Mouse (Mus musculus) frontal cortex, postnatal 10 days (tissue): ENCODE data around the gene Gm26620.

Source experiments
- DNase-seq, 2 experiments: peaks; one replicate each; pipeline ENCODE4 v3.0.0; 2022; ENCODE audit warnings: low spot score in 2 of 2, mixed read lengths in 1 of 2

Gm26620 gene

GRCm38 (mm10) chr1:170868905-170869283 is 16.0 kb upstream of the Gm26620 start:
- no peak for DNase-seq

DNA sequence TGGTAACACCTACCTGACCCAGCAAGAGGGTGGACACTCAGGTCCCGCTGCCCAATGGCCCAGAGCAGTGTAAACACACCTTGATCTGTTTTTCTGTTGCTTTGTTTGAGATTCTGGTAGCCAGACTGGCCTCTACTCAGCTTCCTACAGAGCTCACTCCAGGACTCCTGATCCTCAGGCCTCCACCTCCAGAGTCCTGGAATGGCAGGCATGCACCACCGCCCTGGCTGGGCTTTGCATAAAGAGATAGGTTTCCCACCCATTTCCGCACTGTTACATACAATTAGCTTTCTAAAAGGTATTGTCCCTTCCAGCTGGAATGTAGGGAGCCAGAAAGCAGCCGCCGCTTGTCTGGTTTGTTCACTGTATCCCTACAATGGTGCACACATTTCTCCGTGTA is 13.5 kb upstream of the Gm26620 start:
- no peak for DNase-seq

GRCm38 (mm10) chr1:170871961-170872360 is 12.9 kb upstream of the Gm26620 start:
- DNase-seq, result no peak

DNA sequence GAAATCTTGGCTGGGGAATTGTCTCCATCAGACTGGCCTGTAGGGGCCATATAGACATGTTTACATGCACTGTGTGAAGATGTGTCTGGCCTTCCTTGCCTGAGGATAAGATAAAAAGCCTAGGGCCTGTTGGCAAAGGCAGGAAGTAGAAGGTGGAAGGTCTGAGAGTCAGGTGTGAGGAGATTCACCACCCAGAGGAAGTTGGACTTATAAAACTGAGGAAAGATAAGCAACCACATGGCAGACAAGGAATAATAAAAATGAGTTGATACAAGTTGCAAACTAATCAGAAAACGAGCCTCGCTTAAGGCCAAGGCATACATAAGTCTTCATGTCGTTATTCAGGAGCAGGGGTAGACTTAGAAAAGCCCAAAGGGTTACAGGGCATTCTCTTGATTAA is 9.2 kb upstream of the Gm26620 start:
- DNase-seq, result no peak

GRCm38 (mm10) chr1:170876906-170877305 is 8.0 kb upstream of the Gm26620 start:
- no peak for DNase-seq

DNA sequence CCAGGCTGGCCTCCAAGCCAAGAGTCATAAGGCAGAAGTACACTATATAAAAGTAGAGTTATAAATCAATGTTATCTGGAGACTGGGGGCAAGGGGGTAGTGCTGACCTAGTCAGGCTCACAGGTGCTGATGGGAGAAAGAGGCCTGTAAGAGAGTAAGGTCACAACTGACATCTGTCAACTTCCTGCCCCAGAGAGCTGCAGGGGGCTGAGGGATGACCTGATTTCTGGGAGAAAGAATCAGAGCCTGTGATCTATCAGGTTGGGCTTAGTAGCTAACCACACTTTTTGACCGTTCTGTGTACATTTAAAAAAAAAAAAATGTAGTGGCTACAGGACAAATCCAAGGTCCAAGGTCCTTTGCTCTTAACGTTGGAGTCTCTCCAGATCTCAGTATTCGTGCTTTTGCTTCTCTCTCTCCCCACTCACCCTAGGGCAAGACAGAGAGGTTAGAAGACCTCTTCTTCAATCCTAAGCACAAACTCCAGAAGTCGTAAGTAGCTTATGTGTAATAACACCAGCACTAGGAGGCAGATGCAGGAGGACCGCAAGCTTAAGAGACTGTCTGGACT is 1.9 kb upstream of the Gm26620 start:
- DNase-seq, result no peak

DNA sequence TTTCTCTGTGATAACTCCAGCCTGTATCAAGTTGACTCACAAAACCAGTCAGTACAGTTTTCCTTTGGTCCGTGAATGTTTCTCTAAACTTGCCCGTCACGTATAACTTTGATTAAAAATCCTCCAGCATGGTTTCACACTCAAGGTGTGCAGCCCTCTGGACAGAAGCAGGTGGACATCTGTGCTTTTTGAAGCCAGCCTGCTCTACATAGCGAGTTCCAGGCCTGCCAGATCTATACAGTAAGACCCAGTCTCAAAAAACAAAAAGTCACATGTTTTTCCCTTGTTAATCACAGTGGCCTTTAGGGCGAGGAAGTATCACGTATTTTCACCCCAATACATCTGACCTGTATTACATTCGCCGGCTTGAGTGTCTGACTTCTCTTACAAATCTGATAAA is 475 bp upstream of the Gm26620 start:
- no peak for DNase-seq

GRCm38 (mm10) chr1:170886044-170886458 is 1.2 kb downstream of the Gm26620 start:
- no peak for DNase-seq

GRCm38 (mm10) chr1:170889310-170889709 is 4.4 kb downstream of the Gm26620 start:
- DNase-seq, result no peak

GRCm38 (mm10) chr1:170891646-170892045 is 6.8 kb downstream of the Gm26620 start:
- no peak for DNase-seq

GRCm38 (mm10) chr1:170892279-170892678 is 7.4 kb downstream of the Gm26620 start:
- DNase-seq, result no peak

DNA sequence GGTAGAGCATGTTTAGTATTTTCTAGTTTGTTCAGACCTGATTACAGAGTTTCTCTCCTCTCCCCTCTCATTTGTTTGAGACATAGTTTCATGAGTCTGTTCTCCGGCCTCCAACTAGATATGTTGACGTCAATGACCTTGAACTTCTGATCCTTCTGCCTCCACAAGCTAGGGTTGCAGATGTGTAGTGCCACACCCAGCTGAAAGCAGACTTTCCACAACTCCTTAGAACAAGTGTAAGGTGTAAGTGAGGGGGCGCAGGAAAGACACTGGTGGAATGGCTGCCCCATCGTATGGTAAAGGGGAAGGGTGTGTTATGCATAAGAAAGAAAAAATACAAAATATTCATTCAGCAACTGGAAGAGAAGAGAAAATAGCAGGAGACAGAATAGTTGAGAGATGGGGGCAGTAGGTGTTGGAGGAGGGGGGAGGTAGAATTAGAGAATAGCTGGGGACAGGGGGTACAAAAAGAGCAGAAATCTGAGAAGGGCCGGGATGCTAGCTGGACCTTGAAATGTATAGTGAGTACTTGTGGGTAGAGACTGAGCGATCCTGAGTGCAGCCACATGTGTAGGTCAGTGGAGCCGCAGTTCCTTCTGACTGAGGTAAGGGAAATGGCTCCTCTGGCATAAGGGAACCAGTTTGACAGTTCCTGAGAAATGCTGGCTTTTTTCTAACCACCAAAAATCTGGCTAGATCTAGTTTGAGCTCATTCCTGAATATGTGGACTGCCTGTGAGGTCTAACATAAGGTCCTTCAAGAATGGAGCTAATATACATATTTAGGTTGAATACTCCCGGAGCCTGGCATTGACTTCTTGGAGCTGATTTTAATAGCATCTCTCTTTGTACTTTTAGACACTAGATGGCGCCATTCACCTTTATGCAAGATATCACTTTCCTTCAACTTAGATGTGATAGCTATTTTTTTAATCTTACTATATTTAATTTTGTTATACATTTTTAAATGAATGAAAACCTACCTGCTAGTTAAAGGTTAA is 10.0 kb downstream of the Gm26620 start:
- no peak for DNase-seq

DNA sequence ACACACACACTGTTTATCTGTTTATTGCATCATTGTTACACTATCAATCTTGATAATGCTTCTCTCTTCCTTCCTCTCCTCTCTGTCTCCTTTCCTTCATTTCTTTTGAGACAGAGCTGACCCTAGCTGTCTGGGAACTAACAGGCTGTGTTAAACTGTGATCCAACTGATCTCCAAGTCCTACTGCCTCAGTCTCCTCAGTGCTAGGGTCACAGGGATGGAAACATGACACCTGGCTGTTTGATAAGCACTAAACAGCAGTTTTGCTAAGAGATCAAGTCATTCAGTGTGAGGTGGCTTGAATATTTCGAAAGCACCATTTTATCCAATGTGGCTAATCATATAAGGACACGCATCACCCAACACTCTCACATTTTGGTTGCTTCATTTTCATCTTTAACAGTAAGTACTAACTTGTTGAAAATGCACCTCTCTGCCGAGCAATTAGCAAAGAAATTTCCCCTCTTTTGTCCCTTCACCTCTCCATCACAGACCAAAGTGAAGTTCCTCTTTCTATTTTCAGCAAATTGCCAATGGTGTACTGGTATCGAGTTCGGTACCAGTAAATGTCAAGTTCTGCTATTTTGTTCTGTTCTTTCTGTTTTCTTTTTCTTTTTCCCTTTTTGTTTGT is 11.9 kb downstream of the Gm26620 start:
- no peak for DNase-seq

DNA sequence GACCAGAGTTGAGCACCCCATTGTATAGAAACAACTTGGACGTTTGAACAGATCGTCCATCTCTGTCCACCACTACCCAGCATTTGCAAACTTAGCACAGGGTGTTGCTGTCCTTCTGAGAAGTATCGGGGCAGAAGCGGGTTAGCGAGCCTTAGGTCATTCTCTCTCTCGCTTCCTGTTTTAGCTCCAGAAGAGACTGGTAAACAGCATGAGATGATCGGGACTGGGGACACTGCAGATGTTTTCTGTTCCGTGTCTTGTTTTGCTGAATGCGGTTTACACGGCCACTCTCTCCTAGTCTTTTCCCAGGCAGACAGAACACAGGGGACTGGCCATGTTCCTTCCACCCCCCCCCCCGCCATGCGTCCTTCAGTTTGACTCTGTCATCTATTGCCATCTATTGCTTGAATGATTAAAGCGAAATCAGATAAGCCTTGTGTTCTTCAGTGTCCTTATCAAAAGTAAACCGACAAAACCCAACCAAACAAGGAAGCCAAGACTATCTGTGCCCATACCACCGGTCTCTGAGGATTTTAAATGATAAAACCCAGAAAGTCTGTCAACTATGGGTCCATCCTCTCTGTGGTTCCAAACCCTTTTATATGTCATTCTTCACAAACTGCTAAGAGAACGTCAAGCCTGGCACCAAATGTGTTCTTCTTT is 13.7 kb downstream of the Gm26620 start:
- DNase-seq, result no peak

DNA sequence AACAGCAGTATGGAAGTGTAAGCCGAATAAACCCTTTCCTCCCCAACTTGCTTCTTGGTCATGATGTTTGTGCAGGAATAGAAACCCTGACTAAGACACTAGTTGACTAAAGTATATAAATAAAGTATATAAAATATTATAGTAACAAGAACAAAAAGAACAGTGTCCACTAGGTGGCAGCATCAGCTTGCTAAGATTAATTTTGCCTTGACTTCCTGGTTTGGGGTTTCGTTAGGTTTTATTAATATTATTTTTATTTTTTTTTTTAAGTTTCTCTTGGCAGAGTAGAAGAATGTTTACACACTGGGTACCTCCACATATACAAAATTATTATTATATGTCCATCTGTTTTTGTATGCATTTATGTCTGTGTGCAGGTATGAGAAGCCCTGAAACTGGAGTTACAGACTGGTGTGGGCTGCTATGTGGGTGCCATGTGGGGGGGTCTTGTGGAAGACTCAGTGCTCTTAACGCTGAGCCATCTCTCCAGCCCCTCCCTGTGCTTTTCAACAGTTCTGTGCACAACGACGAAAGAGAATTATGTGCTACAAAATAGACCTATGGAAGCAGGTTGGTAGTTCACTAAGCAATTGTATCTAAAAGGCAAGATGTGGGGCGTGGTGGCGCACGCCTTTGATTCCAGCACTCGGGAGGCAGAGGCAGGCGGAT is 16.1 kb downstream of the Gm26620 start:
- peak in 1 of 2 experiments; percentile 20 for DNase-seq

DNA sequence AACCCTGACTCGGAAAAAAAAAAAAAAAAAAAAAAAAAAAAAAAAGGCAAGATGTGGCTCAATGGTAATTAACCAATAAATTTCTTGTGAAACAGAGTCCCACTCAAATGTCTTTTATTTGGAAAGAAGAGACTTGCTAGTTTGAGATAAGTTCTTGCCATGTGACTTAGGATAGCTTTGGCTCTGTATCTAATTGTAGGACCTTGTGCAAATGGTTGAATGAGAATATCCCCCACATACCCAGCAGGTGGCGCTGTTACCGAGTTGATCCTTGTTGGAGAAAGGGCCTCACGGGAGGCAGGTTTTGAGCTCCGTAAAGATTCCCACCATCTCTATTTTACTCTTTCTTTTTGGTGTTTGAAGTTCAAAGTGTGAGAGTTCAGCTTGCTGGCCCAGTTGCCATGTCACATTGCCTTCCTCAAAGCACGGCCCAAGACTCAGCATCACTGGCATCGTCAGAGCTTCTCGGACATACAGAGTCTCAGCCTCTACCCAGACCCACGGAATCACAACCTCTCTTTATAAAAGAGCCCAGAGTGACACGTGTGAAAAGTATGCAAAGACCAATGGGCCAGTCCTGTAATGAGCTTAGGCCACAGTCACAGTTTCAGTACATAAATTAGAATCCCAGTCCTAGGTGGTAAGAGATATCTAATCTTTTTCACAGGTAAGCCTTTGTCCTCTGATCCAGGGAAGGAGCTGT is 16.8 kb downstream of the Gm26620 start:
- DNase-seq, result peak; percentile 59 to 79

DNA sequence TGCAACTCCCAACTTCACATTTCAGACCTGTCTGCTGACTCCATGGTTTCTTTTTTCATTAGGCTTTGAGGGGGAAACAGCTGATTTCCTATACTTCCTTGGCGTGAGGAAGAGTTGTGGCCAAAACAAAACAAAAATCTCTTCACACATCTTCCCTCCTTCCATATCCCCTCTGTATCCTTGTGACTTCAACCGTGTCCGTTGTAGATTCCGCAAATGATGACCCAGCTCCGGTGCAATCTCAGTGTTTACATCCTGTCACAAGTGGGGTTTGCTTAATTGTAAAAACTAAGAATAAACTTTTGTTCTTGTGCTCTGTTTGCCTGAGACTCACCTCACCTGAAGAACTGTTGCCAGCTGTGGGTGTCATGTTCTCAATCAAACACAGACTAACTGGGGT is 18.6 kb downstream of the Gm26620 start:
- no peak for DNase-seq

- no peak for DNase-seq
These were observed 22.2 kb downstream of the Gm26620 start for GRCm38 (mm10) chr1:170907111-170907455.

GRCm38 (mm10) chr1:170907456-170908191 is 22.8 kb downstream of the Gm26620 start:
- peak in 1 of 2 experiments; percentile 30 for DNase-seq

- DNase-seq, result no peak
These were observed 23.5 kb downstream of the Gm26620 start for GRCm38 (mm10) chr1:170908341-170908740.
